Mouse (Mus musculus) layer of hippocampus, adult 8-10 months (tissue): ENCODE results near the gene Ccz1. TPM values are rescaled to one million over a fixed set of nuclear protein-coding genes. Genes with fewer than 3 reads are reported as not detected.

ENCODE experiments used
- DNase-seq, 2 experiments: peaks; one replicate each; pipeline ENCODE4 v3.0.0; 2022; ENCODE audit warnings: low spot score in 2 of 2
- total RNA-seq, 4 experiments: library from RNA; stranded (reverse); gene quantifications; 2 replicates each; pipeline ENCODE4 v1.2.4; 2022

Gene Ccz1
- total RNA-seq, 4 experiments from 2014 or later, result 38.1 to 41.0 (median 38.6) TPM

- no peak for DNase-seq
Observed at GRCm38 (mm10) chr5:143994632-143995365, 19.9 kb downstream of the Ccz1 start.

- DNase-seq, result no peak
Observed at GRCm38 (mm10) chr5:143993849-143994248, 20.8 kb downstream of the Ccz1 start.

GRCm38 (mm10) chr5:143993260-143993659 lies 21.4 kb downstream of the Ccz1 start:
- DNase-seq, result no peak

GRCm38 (mm10) chr5:143992661-143993060 lies 22.0 kb downstream of the Ccz1 start:
- no peak for DNase-seq

- DNase-seq, result no peak
Observed at GRCm38 (mm10) chr5:143990086-143990485, 24.6 kb downstream of the Ccz1 start.

- DNase-seq, result peak in 1 of 2 experiments; percentile 34
Observed at GRCm38 (mm10) chr5:143989046-143989445, 25.6 kb downstream of the Ccz1 start.

- DNase-seq, result no peak
Observed at GRCm38 (mm10) chr5:143987596-143987995, 27.1 kb downstream of the Ccz1 start.

GRCm38 (mm10) chr5:143985381-143985780 lies 29.3 kb downstream of the Ccz1 start:
- no peak for DNase-seq

- no peak for DNase-seq
Observed at GRCm38 (mm10) chr5:143982361-143982760, 32.3 kb downstream of the Ccz1 start.

- DNase-seq, result no peak
Observed at GRCm38 (mm10) chr5:143980858-143981257, 33.8 kb downstream of the Ccz1 start.

GRCm38 (mm10) chr5:143976726-143977431 lies 37.8 kb downstream of the Ccz1 start:
- no peak for DNase-seq

- DNase-seq, result no peak
Observed at GRCm38 (mm10) chr5:143976232-143976631, 38.4 kb downstream of the Ccz1 start.

- no peak for DNase-seq
Observed at GRCm38 (mm10) chr5:143975631-143975933, 39.1 kb downstream of the Ccz1 start.

GRCm38 (mm10) chr5:143974931-143975630 lies 39.6 kb downstream of the Ccz1 start:
- peak in 1 of 2 experiments; percentile 64 for DNase-seq

- DNase-seq, result no peak
Observed at GRCm38 (mm10) chr5:143972628-143973027, 42.0 kb downstream of the Ccz1 start.

- DNase-seq, result no peak
Observed at GRCm38 (mm10) chr5:143966671-143967070, 48.0 kb downstream of the Ccz1 start.

- DNase-seq, result no peak
Observed at GRCm38 (mm10) chr5:143965586-143966345, 48.9 kb downstream of the Ccz1 start.

GRCm38 (mm10) chr5:143961176-143961575 lies 53.5 kb downstream of the Ccz1 start:
- DNase-seq, result no peak

- DNase-seq, result no peak
Observed at GRCm38 (mm10) chr5:143959551-143959950, 55.1 kb downstream of the Ccz1 start.

- no peak for DNase-seq
Observed at GRCm38 (mm10) chr5:143957101-143957500, 57.6 kb downstream of the Ccz1 start.

- no peak for DNase-seq
Observed at GRCm38 (mm10) chr5:143950016-143950415, 64.7 kb downstream of the Ccz1 start.

- DNase-seq, result no peak
Observed at GRCm38 (mm10) chr5:143948361-143948760, 66.3 kb downstream of the Ccz1 start.
